10 mouse cellular contexts compared by ENCODE assay signal in the genomic region with DNA sequence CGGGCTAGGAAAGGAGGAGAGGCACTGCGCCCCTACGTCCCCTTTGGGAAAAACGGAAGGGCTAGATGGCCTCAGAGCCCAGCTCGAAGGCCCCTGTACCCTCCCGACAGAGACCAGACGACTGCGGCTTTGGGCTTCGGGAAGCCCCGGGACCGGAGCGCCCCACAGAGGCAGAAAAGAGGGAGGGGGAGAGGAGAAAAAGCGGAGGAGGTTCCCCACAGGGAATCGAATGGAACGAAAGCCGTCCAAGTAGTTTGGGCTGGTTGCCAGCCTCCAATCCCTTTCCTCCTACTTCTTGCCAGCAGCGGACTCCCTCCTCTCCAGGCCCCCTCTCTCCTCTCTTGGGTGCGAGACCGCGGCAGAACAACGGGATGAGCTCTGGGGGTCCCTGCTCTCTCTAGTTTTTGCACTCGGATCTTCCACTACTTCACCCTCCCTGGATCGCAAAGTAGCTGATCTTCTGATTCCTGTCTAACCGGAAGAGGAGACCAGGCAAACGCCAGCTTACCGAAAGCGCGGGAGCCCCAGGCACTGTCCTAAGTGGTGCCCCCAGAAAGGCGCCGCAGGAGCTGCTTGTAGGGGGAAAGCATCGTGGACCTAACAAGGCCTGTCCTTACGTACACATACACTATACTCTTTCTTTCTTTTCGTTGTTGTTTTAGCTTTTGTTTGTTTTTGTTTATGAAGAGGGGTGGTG. TPM values are rescaled to one million over a fixed set of nuclear protein-coding genes. Genes with fewer than 3 reads are reported as not detected.
A peak's percentile ranks its signal among the peaks of the same experiment; 100 is the strongest.
DNase-seq lines count a peak whose midpoint lies in the region; ATAC-seq and TF ChIP-seq lines count a peak whose summit lies in the region.
"Had no signal": no experiment of that assay in that cellular context is flagged by ENCODE, and none has a peak within 500 bp of the region (broad histone marks: within the 10 kb centered on the region; RNA-seq: fewer than 3 reads in every experiment).

No protein-coding gene starts in this region.

- peak; percentile 43 to 58 for DNase-seq in cerebellum, postnatal 14 days
- no peak for DNase-seq in cerebellum, adult 11 months
- DNase-seq in lung, postnatal 4 days = no peak
- peak; percentile 64 for DNase-seq in hindbrain, postnatal 0 days (ENCODE audit: low spot score)
- DNase-seq in right cerebral cortex, postnatal 4 days = no peak
- DNase-seq in gastrocnemius, postnatal 25 days = no peak
- DNase-seq: B cell, adult 2 months had no signal

- ATAC-seq in lung, embryonic 15.5 days (ENCODE audit: borderline replicate concordance, extremely low read depth, low FRiP score, low TSS enrichment) = no peak
- ATAC-seq in hindbrain, postnatal 0 days = peak; percentile 76
- no peak for ATAC-seq in stomach, embryonic 14.5 days (ENCODE audit: insufficient number of reproducible peaks, insufficient read depth, low FRiP score, low read depth)

- 0 out of 2 replicates have a peak overlapping the region, but pooled peaks have one; percentile 9 for H3K4me3 ChIP-seq in lung, embryonic 15.5 days
- peak overlapping the region; percentile 29 for H3K4me3 ChIP-seq in hindbrain, postnatal 0 days (ENCODE audit: low read length)
- no peak overlapping the region for H3K4me3 ChIP-seq in stomach, embryonic 14.5 days (ENCODE audit: low read depth, low read length)

- WGBS in lung, embryonic 15.5 days = 15% methylated on average over 32 of the region's 33 CpGs
- WGBS in hindbrain, postnatal 0 days = 24% methylated on average over 23 of the region's 33 CpGs
- WGBS in stomach, embryonic 14.5 days = 20% methylated on average over 30 of the region's 33 CpGs

- no peak overlapping the region for H3K27ac ChIP-seq in lung, embryonic 15.5 days
- H3K27ac ChIP-seq in hindbrain, postnatal 0 days = peak overlapping the region; percentile 54
- H3K27ac ChIP-seq in stomach, embryonic 14.5 days (ENCODE audit: low read length) = no peak overlapping the region

- no peaks in the 10 kb centered on the region for H3K36me3 ChIP-seq in lung, embryonic 15.5 days
- no peaks in the 10 kb centered on the region for H3K36me3 ChIP-seq in hindbrain, postnatal 0 days (ENCODE audit: insufficient read depth, low read length)
- H3K36me3 ChIP-seq in stomach, embryonic 14.5 days (ENCODE audit: control insufficient read depth, insufficient read depth, low read length) = no peaks in the 10 kb centered on the region

- peaks cover 86% of the 10 kb centered on the region for H3K27me3 ChIP-seq in lung, embryonic 15.5 days
- no peaks in the 10 kb centered on the region for H3K27me3 ChIP-seq in hindbrain, postnatal 0 days (ENCODE audit: insufficient read depth, low read length)
- H3K27me3 ChIP-seq in stomach, embryonic 14.5 days (ENCODE audit: control insufficient read depth, insufficient read depth, low read length) = peaks cover 20% of the 10 kb centered on the region

- no peaks in the 10 kb centered on the region for H3K4me1 ChIP-seq in lung, embryonic 15.5 days
- H3K4me1 ChIP-seq in hindbrain, postnatal 0 days (ENCODE audit: insufficient read depth, low read length) = no peaks in the 10 kb centered on the region
- H3K4me1 ChIP-seq in stomach, embryonic 14.5 days (ENCODE audit: control insufficient read depth, insufficient read depth, low read length) = no peaks in the 10 kb centered on the region

- no peak for TF ChIP-seq CTCF in hindbrain, postnatal 0 days (IDR thresholded peaks at IDR 0.05; ENCODE audit: low read depth)

- H3K9me3 ChIP-seq in lung, embryonic 15.5 days = no peaks in the 10 kb centered on the region
- H3K9me3 ChIP-seq in hindbrain, postnatal 0 days (ENCODE audit: low read length) = no peaks in the 10 kb centered on the region
- no peaks in the 10 kb centered on the region for H3K9me3 ChIP-seq in stomach, embryonic 14.5 days (ENCODE audit: control insufficient read depth, low read depth, low read length)

- H3K9ac ChIP-seq in lung, embryonic 15.5 days = no peak overlapping the region
- H3K9ac ChIP-seq in hindbrain, postnatal 0 days (replicated peaks; ENCODE audit: low read length) = 0 out of 2 replicates have a peak overlapping the region, but pooled peaks have one; percentile 30
- H3K9ac ChIP-seq in stomach, embryonic 14.5 days (replicated peaks; ENCODE audit: low read depth, low read length) = no peak overlapping the region

- peak overlapping the region; percentile 33 for H3K4me2 ChIP-seq in lung, embryonic 15.5 days
- peak overlapping the region; percentile 42 for H3K4me2 ChIP-seq in hindbrain, postnatal 0 days (ENCODE audit: low read depth, low read length)
- 0 out of 2 replicates have a peak overlapping the region, but pooled peaks have one; percentile 3 for H3K4me2 ChIP-seq in stomach, embryonic 14.5 days (replicated peaks; ENCODE audit: low read depth, low read length)

RNA-seq across cellular contexts. Expression of gene Zic3, which starts 3.1 kb away (rescaled TPM):
- polyA plus RNA-seq in lung, embryonic 15.5 days (2015; fragmentation: Nextera tagmentation; extraction: Ambion mirVana) = 0.25 TPM in 1 of 2 replicates, not detected in the other
- 17.1 and 31.4 TPM in 2 replicates for total RNA-seq in hindbrain, postnatal 0 days (2014; rRNA removed)
- polyA plus RNA-seq in hindbrain, postnatal 0 days (2015; fragmentation: Nextera tagmentation; extraction: Ambion mirVana) = 15.7 and 15.8 TPM in 2 replicates
- not detected in 2 replicates for polyA plus RNA-seq in stomach, embryonic 14.5 days (2014; fragmentation: Nextera tagmentation; extraction: Ambion mirVana)
- not detected for total RNA-seq in gastrocnemius, postnatal 25 days (2021)
- total RNA-seq: neutrophil, adult 5-6 weeks had no signal

Comparison
In these comparisons a context has a peak if more than half of its experiments do, and no peak if none do; other contexts are left out.
1. DNase-seq: peak in cerebellum, postnatal 14 days (2 of 2) and hindbrain, postnatal 0 days (single experiment); none in cerebellum, adult 11 months (single experiment), lung, postnatal 4 days (0 of 2), right cerebral cortex, postnatal 4 days (single experiment) and gastrocnemius, postnatal 25 days (single experiment).
2. RNA of gene Zic3, which starts 3.1 kb away (polyA plus RNA-seq): 15.7 to 15.8 TPM in hindbrain, postnatal 0 days; 0.25 TPM in lung, embryonic 15.5 days and not detected in stomach, embryonic 14.5 days; every median in the first group is over 10 times any median in the second.
3. Peak in every context shown above with its lines, with median percentiles within 50 percentile points of each other: H3K4me2 ChIP-seq.